ENCODE assay signal across 8 mouse cellular contexts in the genomic region with DNA sequence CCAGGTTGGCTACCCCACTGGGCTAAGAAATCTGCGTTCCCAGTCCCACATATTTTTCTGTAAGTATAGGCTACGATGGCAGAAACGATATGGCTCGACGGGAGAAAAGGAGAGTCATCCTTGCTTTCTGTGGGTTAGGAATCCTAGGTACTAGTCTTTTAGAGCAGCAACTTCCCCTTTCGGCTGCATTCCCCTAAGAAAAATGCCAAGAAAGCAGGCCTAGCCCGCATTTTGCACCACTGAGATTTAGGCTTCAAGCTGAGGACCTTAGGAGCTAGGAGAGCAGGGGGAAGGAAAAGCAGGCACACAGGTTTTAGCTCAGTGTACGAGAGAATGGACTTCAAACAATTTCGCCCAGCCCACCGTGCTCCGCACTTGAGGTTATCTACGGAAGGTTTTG. TPM values are rescaled to one million over a fixed set of nuclear protein-coding genes. Genes with fewer than 3 reads are reported as not detected.
DNase-seq lines count a peak whose midpoint lies in the region; ATAC-seq and TF ChIP-seq lines count a peak whose summit lies in the region.

No protein-coding gene starts in this region.

- TF ChIP-seq POLR2A in CH12.LX (IDR thresholded peaks at IDR 0.05; ENCODE audit: low read depth, low read length): no peak

- H3K4me1 ChIP-seq in CH12.LX (ENCODE audit: control insufficient read depth in 1 of 2, insufficient read depth in 2 of 2): 0 out of 4 replicates have a peak, but pooled peaks cover 0 to 3% of the 10 kb centered on the region in 2 experiments
- peaks cover 13% of the 10 kb centered on the region; the same call in 1 of the 2 replicates for H3K4me1 ChIP-seq in forebrain, embryonic 10.5 days
- H3K4me1 ChIP-seq in limb, embryonic 13.5 days: peaks cover 6% of the 10 kb centered on the region

- peak overlapping the region; percentile 95 for H3K27ac ChIP-seq in gastrocnemius, adult 2 months
- no peak overlapping the region for H3K27ac ChIP-seq in CH12.LX (ENCODE audit: insufficient read depth, low read depth)
- 0 out of 2 replicates have a peak overlapping the region, but pooled peaks have one; percentile 40 for H3K27ac ChIP-seq in forebrain, embryonic 10.5 days
- H3K27ac ChIP-seq in limb, embryonic 13.5 days: peak overlapping the region; percentile 70

- WGBS in forebrain, embryonic 10.5 days: 25% methylated on average over 12 of the region's 12 CpGs
- WGBS in limb, embryonic 13.5 days: 21% methylated on average over 12 of the region's 12 CpGs

- TF ChIP-seq EP300 in CH12.LX (IDR thresholded peaks at IDR 0.05; ENCODE audit: low read length): no peak

- DNase-seq in gastrocnemius, adult 2 months: no peak
- DNase-seq in gastrocnemius, adult 8-10 months (ENCODE audit: low spot score in 2 of 2): no peak
- DNase-seq in CH12.LX (ENCODE audit: extremely low read depth): peak; percentile 19
- DNase-seq in forebrain, embryonic 10.5 days (ENCODE audit: extremely low spot score, low spot score): no peak
- peak; percentile 13 for DNase-seq in neural tube, embryonic 10.5 days (ENCODE audit: extremely low spot score, low spot score)
- DNase-seq in gastrocnemius, postnatal 4 days (ENCODE audit: low spot score in 2 of 2): no peak
- DNase-seq in frontal cortex, postnatal 25 days (ENCODE audit: low spot score in 2 of 2): no peak

- TF ChIP-seq RAD21 in CH12.LX (IDR thresholded peaks at IDR 0.05; ENCODE audit: low read depth, low read length): no peak

- in situ Hi-C loops in CH12.LX (cut with MboI; ENCODE audit: low pct_ligation_motif_present, low pct_unique_long_range_greater_than_20kb, low sequenced_read_pairs): loop anchor here (25.0 kb wide), 1 partner anchor 380 kb away; no protein-coding TSS in a partner anchor

- dilution Hi-C loops in CH12.LX (cut with MboI; ENCODE audit: extremely low pct_ligation_motif_present, extremely low pct_unique_long_range_greater_than_20kb, low sequenced_read_pairs): no loop called here

- H3K36me3 ChIP-seq in CH12.LX (replicated peaks in 1 of 2; ENCODE audit: control insufficient read depth in 1 of 2, insufficient read depth in 1 of 2, low read length in 1 of 2): peaks cover 3 to 14% of the 10 kb centered on the region in 2 experiments
- peaks cover 19% of the 10 kb centered on the region for H3K36me3 ChIP-seq in forebrain, embryonic 10.5 days (replicated peaks)
- H3K36me3 ChIP-seq in limb, embryonic 13.5 days: no peaks in the 10 kb centered on the region; the same call in none of the 2 replicates

- H3K79me2 ChIP-seq in CH12.LX (replicated peaks; ENCODE audit: control insufficient read depth, extremely low read depth, insufficient read depth, poor library complexity, severe bottlenecking): peaks cover 8% of the 10 kb centered on the region

- peak overlapping the region; percentile 83 for H3K4me3 ChIP-seq in gastrocnemius, adult 2 months
- H3K4me3 ChIP-seq in CH12.LX (replicated peaks in 1 of 3; ENCODE audit: low read depth in 2 of 3, low read length in 2 of 3, poor library complexity in 1 of 3): peak overlapping the region; percentile 56 to 79 (median 69)
- peak overlapping the region; percentile 65 for H3K4me3 ChIP-seq in forebrain, embryonic 10.5 days
- peak overlapping the region; percentile 53 for H3K4me3 ChIP-seq in limb, embryonic 13.5 days

- peak overlapping the region; percentile 71; the same call in 1 of the 2 replicates for H3K4me2 ChIP-seq in CH12.LX (ENCODE audit: insufficient read depth, low read depth, poor library complexity, severe bottlenecking)
- H3K4me2 ChIP-seq in limb, embryonic 13.5 days (replicated peaks): peak overlapping the region; percentile 62

- H3K9me3 ChIP-seq in CH12.LX (replicated peaks; ENCODE audit: low read length): no peaks in the 10 kb centered on the region
- no peaks in the 10 kb centered on the region for H3K9me3 ChIP-seq in forebrain, embryonic 10.5 days
- no peaks in the 10 kb centered on the region for H3K9me3 ChIP-seq in limb, embryonic 13.5 days

- intact Hi-C loops in gastrocnemius, adult 2 months (cut with DNase I): no loop called here

- peak overlapping the region; percentile 93; the same call in 1 of the 2 replicates for H3K9ac ChIP-seq in CH12.LX (ENCODE audit: insufficient read depth, low read depth)
- peak overlapping the region; percentile 81 for H3K9ac ChIP-seq in limb, embryonic 13.5 days

- no peak for TF ChIP-seq CTCF in gastrocnemius, adult 2 months (IDR thresholded peaks at IDR 0.05)
- no peak for TF ChIP-seq CTCF in CH12.LX (conservative IDR thresholded peaks at IDR 0.05 in 1 of 2, IDR thresholded peaks at IDR 0.05 in 1 of 2; ENCODE audit: low read depth in 2 of 2, low read length in 2 of 2)

- H3K27me3 ChIP-seq in CH12.LX (replicated peaks): no peaks in the 10 kb centered on the region
- no peaks in the 10 kb centered on the region for H3K27me3 ChIP-seq in forebrain, embryonic 10.5 days (ENCODE audit: poor library complexity, severe bottlenecking)
- no peaks in the 10 kb centered on the region for H3K27me3 ChIP-seq in limb, embryonic 13.5 days

- ATAC-seq in limb, embryonic 13.5 days (ENCODE audit: low FRiP score, low read depth): no peak

TF ChIP-seq in CH12.LX, 34 proteins besides CTCF, POLR2A, EP300 and RAD21:
- TF ChIP-seq ELF1 (IDR thresholded peaks at IDR 0.05; ENCODE audit: low read depth, low read length) (no peak), MEF2A (IDR thresholded peaks at IDR 0.05; ENCODE audit: borderline replicate concordance, low read depth, low read length) (no peak), MYC (IDR thresholded peaks at IDR 0.05; ENCODE audit: low read depth, low read length) (no peak), IRF4 (IDR thresholded peaks at IDR 0.05; ENCODE audit: low read depth, low read length) (no peak), SMC3 (IDR thresholded peaks at IDR 0.05; ENCODE audit: low read depth, low read length) (no peak), ZMIZ1 (IDR thresholded peaks at IDR 0.05; ENCODE audit: low read depth, low read length) (no peak), USF2 (conservative IDR thresholded peaks at IDR 0.05; ENCODE audit: low read depth, low read length) (no peak), ZKSCAN1 (IDR thresholded peaks at IDR 0.05; ENCODE audit: borderline replicate concordance, low read depth, low read length) (no peak), HCFC1 (IDR thresholded peaks at IDR 0.05; ENCODE audit: low read depth, low read length) (no peak), CHD1 (IDR thresholded peaks at IDR 0.05; ENCODE audit: low read depth, low read length) (no peak), KAT2A (IDR thresholded peaks at IDR 0.05; ENCODE audit: insufficient replicate concordance, low read length) (no peak), PAX5 (IDR thresholded peaks at IDR 0.05; ENCODE audit: low read length) (no peak), NRF1 (IDR thresholded peaks at IDR 0.05; ENCODE audit: low read depth, low read length) (no peak), E2F4 (IDR thresholded peaks at IDR 0.05; ENCODE audit: insufficient replicate concordance, low read depth, low read length) (no peak)

RNA-seq across cellular contexts. Expression of gene Rap2c, which starts 0.9 kb away (rescaled TPM):
- 10 to 100 TPM; 21.8 to 23.3 TPM for total RNA-seq in gastrocnemius, adult 2 months (2021)
- total RNA-seq in gastrocnemius, adult 8-10 months (2022): 10 to 100 TPM; 22.2 to 28.6 (median 24.1) TPM
- total RNA-seq in CH12.LX (2012; rRNA removed): 10.0 and 12.2 TPM in 2 replicates
- 31.7 and 34.7 TPM in 2 replicates for total RNA-seq in CH12.LX (2014; rRNA removed)
- 22.9 and 28.8 TPM in 2 replicates for polyA plus RNA-seq in CH12.LX (2012; ENCODE audit: insufficient read length, low read depth)
- polyA plus RNA-seq in forebrain, embryonic 10.5 days (2016; fragmentation: Nextera tagmentation; extraction: Ambion mirVana): 21.3 and 21.9 TPM in 2 replicates
- polyA plus RNA-seq in limb, embryonic 13.5 days (2015; fragmentation: Nextera tagmentation; extraction: Ambion mirVana): 37.5 and 41.3 TPM in 2 replicates
- 10 to 100 TPM; 47.7 to 55.4 TPM for total RNA-seq in gastrocnemius, postnatal 4 days (2021)

Comparison
In these comparisons a context has a peak if more than half of its experiments do, and no peak if none do; other contexts are left out.
1. DNase-seq: peak in CH12.LX (single experiment) and neural tube, embryonic 10.5 days (single experiment); none in gastrocnemius, adult 2 months (single experiment), gastrocnemius, adult 8-10 months (0 of 2), forebrain, embryonic 10.5 days (single experiment), gastrocnemius, postnatal 4 days (0 of 2) and frontal cortex, postnatal 25 days (0 of 2).
2. Peak in every context shown above with its lines, with median percentiles within 50 percentile points of each other: H3K4me3 ChIP-seq.